Mouse (Mus musculus): Measurements from ENCODE around the gene Ubac1.

DNA sequence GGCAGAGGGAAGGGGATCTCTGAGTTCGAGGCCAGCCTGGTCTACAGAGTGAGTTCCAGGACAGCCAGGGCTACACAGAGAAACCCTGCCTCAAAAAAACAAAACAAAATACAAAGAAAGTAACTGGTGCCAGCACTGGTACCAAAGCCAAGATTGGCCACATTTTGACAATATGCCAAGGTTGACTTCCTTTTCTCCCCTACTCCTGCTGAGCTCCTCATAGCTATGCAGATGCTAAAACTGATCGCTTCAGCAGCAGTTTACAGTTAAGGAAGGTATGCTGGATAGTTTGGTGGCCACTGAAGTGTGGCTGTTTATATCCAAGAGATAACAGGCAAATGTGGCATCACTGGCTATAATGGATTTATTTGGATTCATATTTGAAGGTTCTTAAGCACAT, 29.3 kb downstream of the Ubac1 start:
- no peak for TF ChIP-seq CTCF (IDR thresholded peaks at IDR 0.05; ENCODE audit: control insufficient read depth, insufficient read depth, insufficient replicate concordance, low read depth, low read length)
- TF ChIP-seq POLR2A (IDR thresholded peaks at IDR 0.05; ENCODE audit: control insufficient read depth, low read depth, low read length) = no peak
